Mouse (Mus musculus): ENCODE results near the gene Gna15. TPM values are rescaled to one million over a fixed set of nuclear protein-coding genes. Genes with fewer than 3 reads are reported as not detected.

Gna15 gene
- polyA plus RNA-seq, 1 experiment from 2014 or later: 4.6 TPM

GRCm38 (mm10) chr10:81546788-81547571 lies 23.0 kb upstream of the Gna15 start:
- H3K9ac ChIP-seq (replicated peaks; ENCODE audit: low read depth): no peak overlapping the region
- peaks cover 25% of the 10 kb centered on the region; the same call in 1 of the 2 replicates for H3K4me1 ChIP-seq (ENCODE audit: insufficient read depth, low read depth, low read length)
- no peak overlapping the region for H3K27ac ChIP-seq (ENCODE audit: low read length)
- H3K4me2 ChIP-seq (replicated peaks; ENCODE audit: low read depth, low read length): no peak overlapping the region
- DNase-seq (ENCODE audit: low spot score) (no peak), ATAC-seq (no peak)
- H3K9me3 ChIP-seq (ENCODE audit: low read length): no peaks in the 10 kb centered on the region
- H3K36me3 ChIP-seq (ENCODE audit: insufficient read depth, low read length): no peaks in the 10 kb centered on the region
- 90% methylated on average over 13 of the region's 13 CpGs for WGBS
- TF ChIP-seq EP300 (IDR thresholded peaks at IDR 0.05) (no peak), CTCF (IDR thresholded peaks at IDR 0.05) (no peak)
- H3K4me3 ChIP-seq (ENCODE audit: low read depth, low read length): no peak overlapping the region
- no peaks in the 10 kb centered on the region for H3K27me3 ChIP-seq (replicated peaks; ENCODE audit: insufficient read depth, low read length)

- no peak overlapping the region for H3K4me3 ChIP-seq (ENCODE audit: low read depth, low read length)
- H3K9ac ChIP-seq (replicated peaks; ENCODE audit: low read depth): no peak overlapping the region
- TF ChIP-seq EP300 (IDR thresholded peaks at IDR 0.05) (no peak), CTCF (IDR thresholded peaks at IDR 0.05) (no peak)
- no peak overlapping the region for H3K4me2 ChIP-seq (replicated peaks; ENCODE audit: low read depth, low read length)
- no peaks in the 10 kb centered on the region for H3K27me3 ChIP-seq (replicated peaks; ENCODE audit: insufficient read depth, low read length)
- H3K27ac ChIP-seq (ENCODE audit: low read length): peak overlapping the region; percentile 32; the same call in 1 of the 2 replicates
- DNase-seq (ENCODE audit: low spot score) (peak; percentile 33), ATAC-seq (no peak)
- H3K36me3 ChIP-seq (ENCODE audit: insufficient read depth, low read length): no peaks in the 10 kb centered on the region
- WGBS: 59% methylated on average over 5 of the region's 5 CpGs
- peaks cover 24% of the 10 kb centered on the region; the same call in 1 of the 2 replicates for H3K4me1 ChIP-seq (ENCODE audit: insufficient read depth, low read depth, low read length)
- H3K9me3 ChIP-seq (ENCODE audit: low read length): no peaks in the 10 kb centered on the region
Measured at GRCm38 (mm10) chr10:81546332-81546731, 22.3 kb upstream of the Gna15 start.

GRCm38 (mm10) chr10:81545161-81545747 lies 21.2 kb upstream of the Gna15 start, which contains the start of gene Gna11:
Gna11 (minus strand) TSS chr10:81545190.
- ATAC-seq (peak; percentile 97), DNase-seq (ENCODE audit: low spot score) (peak; percentile 99)
- H3K4me1 ChIP-seq (ENCODE audit: insufficient read depth, low read depth, low read length): peaks cover 23% of the 10 kb centered on the region; the same call in 1 of the 2 replicates
- H3K4me3 ChIP-seq (ENCODE audit: low read depth, low read length): peak within 1 kb of the TSS; percentile 82
- under 1% methylated on average over 51 of the region's 59 CpGs for WGBS
- no peaks in the 10 kb centered on the region for H3K9me3 ChIP-seq (ENCODE audit: low read length)
- peak within 1 kb of the TSS; percentile 96 for H3K4me2 ChIP-seq (replicated peaks; ENCODE audit: low read depth, low read length)
- peak within 1 kb of the TSS; percentile 82 for H3K9ac ChIP-seq (replicated peaks; ENCODE audit: low read depth)
- H3K27ac ChIP-seq (ENCODE audit: low read length): peak within 1 kb of the TSS; percentile 48
- no peaks in the 10 kb centered on the region for H3K36me3 ChIP-seq (ENCODE audit: insufficient read depth, low read length)
- TF ChIP-seq CTCF (IDR thresholded peaks at IDR 0.05) (no peak), EP300 (IDR thresholded peaks at IDR 0.05) (no peak)
- no peaks in the 10 kb centered on the region for H3K27me3 ChIP-seq (replicated peaks; ENCODE audit: insufficient read depth, low read length)

- H3K9me3 ChIP-seq (ENCODE audit: low read length): no peaks in the 10 kb centered on the region
- H3K4me3 ChIP-seq (ENCODE audit: low read depth, low read length): peak overlapping the region; percentile 82
- H3K27ac ChIP-seq (ENCODE audit: low read length): peak overlapping the region; percentile 45
- H3K9ac ChIP-seq (replicated peaks; ENCODE audit: low read depth): peak overlapping the region; percentile 82
- TF ChIP-seq EP300 (IDR thresholded peaks at IDR 0.05) (no peak), CTCF (IDR thresholded peaks at IDR 0.05) (no peak)
- H3K36me3 ChIP-seq (ENCODE audit: insufficient read depth, low read length): no peaks in the 10 kb centered on the region
- H3K4me2 ChIP-seq (replicated peaks; ENCODE audit: low read depth, low read length): peak overlapping the region; percentile 96
- peaks cover 23% of the 10 kb centered on the region; the same call in 1 of the 2 replicates for H3K4me1 ChIP-seq (ENCODE audit: insufficient read depth, low read depth, low read length)
- H3K27me3 ChIP-seq (replicated peaks; ENCODE audit: insufficient read depth, low read length): no peaks in the 10 kb centered on the region
- DNase-seq (ENCODE audit: low spot score) (no peak), ATAC-seq (peak; percentile 17)
- WGBS: under 1% methylated on average over 86 of the region's 93 CpGs
Measured at GRCm38 (mm10) chr10:81544296-81545160, 20.5 kb upstream of the Gna15 start.

GRCm38 (mm10) chr10:81543633-81544032 lies 19.6 kb upstream of the Gna15 start:
- ATAC-seq: no peak
- WGBS: 56% methylated on average over 1 of the region's 1 CpGs
- peak overlapping the region; percentile 82; the same call in 1 of the 2 replicates for H3K4me3 ChIP-seq (ENCODE audit: low read depth, low read length)

More at GRCm38 (mm10) chr10:81543633-81544032, 19.6 kb upstream of the Gna15 start:
- H3K4me1 ChIP-seq (ENCODE audit: insufficient read depth, low read depth, low read length): peaks cover 23% of the 10 kb centered on the region; the same call in 1 of the 2 replicates
- no peaks in the 10 kb centered on the region for H3K36me3 ChIP-seq (ENCODE audit: insufficient read depth, low read length)
- H3K27me3 ChIP-seq (replicated peaks; ENCODE audit: insufficient read depth, low read length): no peaks in the 10 kb centered on the region
- peak overlapping the region; percentile 82 for H3K9ac ChIP-seq (replicated peaks; ENCODE audit: low read depth)
- H3K4me2 ChIP-seq (replicated peaks; ENCODE audit: low read depth, low read length): peak overlapping the region; percentile 96
- H3K27ac ChIP-seq (ENCODE audit: low read length): 0 out of 2 replicates have a peak overlapping the region, but pooled peaks have one; percentile 45
- DNase-seq (ENCODE audit: low spot score): no peak
- no peak for TF ChIP-seq CTCF (IDR thresholded peaks at IDR 0.05)
- no peak for TF ChIP-seq EP300 (IDR thresholded peaks at IDR 0.05)
- no peaks in the 10 kb centered on the region for H3K9me3 ChIP-seq (ENCODE audit: low read length)
